Mouse (Mus musculus): Measurements from ENCODE around the gene Vps52. TPM values are rescaled to one million over a fixed set of nuclear protein-coding genes. Genes with fewer than 3 reads are reported as not detected.

The Vps52 gene
- polyA plus RNA-seq, 1 experiment from 2014 or later: 69.6 TPM

DNA sequence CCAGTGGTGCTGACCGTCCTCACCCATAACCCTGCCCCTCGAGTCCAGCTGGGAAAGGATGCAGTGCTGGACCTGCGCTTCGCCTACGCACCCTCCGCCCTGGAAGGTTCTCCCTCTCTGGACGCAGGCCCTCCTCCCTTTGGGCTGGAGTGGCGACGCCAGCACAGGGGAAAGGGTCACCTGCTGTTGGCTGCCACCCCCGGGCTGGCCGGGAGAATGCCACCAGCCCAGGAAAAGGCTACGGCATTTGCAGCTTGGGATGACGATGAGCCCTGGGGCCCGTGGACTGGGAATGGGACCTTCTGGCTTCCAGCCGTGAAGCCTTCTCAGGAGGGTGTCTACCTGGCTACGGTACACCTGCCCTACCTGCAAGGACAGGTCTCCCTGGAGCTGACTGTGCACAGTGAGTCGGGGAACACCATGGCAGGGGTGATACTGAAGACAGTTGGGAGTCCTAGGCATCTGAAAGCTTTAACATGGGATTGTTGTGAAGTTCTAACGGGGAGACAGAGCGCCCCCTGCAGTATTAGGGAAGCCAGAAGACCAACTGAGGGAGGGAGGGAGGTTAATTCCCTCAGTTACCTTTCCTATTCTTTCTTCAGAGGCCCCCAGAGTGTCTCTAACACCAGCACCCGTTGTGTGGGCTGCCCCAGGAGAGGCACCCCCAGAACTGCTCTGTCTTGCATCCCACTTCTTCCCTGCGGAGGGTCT, 30.1 kb upstream of the Vps52 start:
- 84% methylated on average over 21 of the region's 21 CpGs for WGBS
- Histone ChIP-seq H3K4me2 (no peak overlapping the region), H3K4me1 (replicated peaks) (peaks cover 28% of the 10 kb centered on the region), H3K36me3 (peaks cover 22% of the 10 kb centered on the region), H3K9ac (no peak overlapping the region), H3K27me3 (no peaks in the 10 kb centered on the region), H3K27ac (no peak overlapping the region), H3K9me3 (no peaks in the 10 kb centered on the region), H3K4me3 (no peak overlapping the region)
- ATAC-seq (ENCODE audit: low FRiP score): no peak

DNA sequence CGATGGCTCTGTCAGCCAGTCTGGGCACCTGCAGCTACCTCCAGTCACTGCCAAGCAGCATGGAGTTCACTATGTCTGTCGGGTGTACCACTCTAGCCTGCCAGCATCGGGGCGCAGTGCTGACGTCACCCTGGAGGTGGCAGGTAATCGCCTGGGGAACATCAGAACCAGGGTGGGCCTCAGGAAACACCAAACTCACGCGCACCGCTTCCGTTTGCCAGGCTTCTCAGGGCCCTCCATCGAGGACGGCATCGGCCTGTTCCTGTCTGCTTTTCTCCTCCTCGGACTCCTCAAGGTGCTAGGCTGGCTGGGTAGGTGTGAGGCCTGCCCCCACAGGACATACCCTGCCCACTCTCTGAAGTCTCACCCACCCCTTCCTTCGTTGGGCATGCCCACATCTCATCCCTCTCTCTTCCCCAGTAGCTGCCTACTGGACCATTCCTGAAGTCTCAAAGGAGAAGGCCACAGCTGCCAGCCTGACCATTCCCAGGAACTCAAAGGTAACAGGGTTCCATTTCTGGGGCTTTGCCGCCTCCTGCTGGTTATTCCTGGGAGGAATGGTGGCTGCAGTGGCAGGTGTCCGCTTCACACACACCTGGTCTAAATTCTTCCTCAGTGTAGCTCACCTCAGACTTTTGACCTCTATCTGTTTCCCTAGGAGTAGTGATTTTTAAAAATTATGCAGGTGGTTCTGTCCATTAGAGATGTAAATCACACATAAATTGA, 29.2 kb upstream of the Vps52 start:
- Histone ChIP-seq H3K4me3 (no peak overlapping the region), H3K27ac (no peak overlapping the region), H3K9ac (no peak overlapping the region), H3K4me1 (replicated peaks) (peaks cover 28% of the 10 kb centered on the region), H3K9me3 (no peaks in the 10 kb centered on the region), H3K4me2 (no peak overlapping the region), H3K27me3 (no peaks in the 10 kb centered on the region), H3K36me3 (peaks cover 22% of the 10 kb centered on the region)
- 80% methylated on average over 17 of the region's 17 CpGs for WGBS
- no peak for ATAC-seq (ENCODE audit: low FRiP score)

DNA sequence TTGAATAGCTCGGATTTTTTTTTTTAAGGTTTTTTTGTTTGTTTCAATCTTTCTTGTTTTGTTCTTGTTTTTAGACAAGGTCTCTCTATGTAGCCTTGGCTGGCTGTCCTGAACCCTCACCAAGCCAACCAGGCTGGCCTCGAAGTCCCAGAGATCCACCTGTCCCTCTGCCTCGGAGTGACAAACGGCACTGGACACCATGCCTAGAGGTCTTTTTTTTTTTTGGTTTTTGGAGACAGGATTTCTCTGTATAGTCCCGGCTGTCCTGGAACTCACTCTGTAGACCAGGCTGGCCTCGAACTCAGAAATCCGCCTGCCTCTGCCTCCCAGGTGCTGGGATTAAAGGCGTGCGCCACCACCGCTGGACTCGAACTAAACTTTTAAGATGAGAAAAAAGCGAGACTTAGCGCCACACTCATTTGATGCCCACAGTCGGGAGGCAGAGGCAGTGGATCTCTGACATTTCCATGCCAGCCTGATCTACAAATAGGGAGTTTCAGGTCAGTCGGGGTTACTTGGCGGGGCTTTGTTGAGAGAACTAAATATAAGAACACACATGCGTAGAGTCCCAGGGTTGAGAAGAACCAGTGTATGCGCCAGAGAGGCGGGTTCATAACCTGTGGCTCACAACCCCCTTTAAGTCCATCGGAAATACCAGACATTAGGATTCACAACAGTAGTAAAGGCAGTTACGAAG, 27.2 kb upstream of the Vps52 start:
- H3K27ac ChIP-seq: peak overlapping the region; percentile 76; the same call in 1 of the 2 replicates
- ATAC-seq (ENCODE audit: low FRiP score): no peak
- H3K9me3 ChIP-seq: no peaks in the 10 kb centered on the region
- H3K4me2 ChIP-seq: peak overlapping the region; percentile 99
- H3K4me3 ChIP-seq: peak overlapping the region; percentile 90
- no peaks in the 10 kb centered on the region for H3K27me3 ChIP-seq
- H3K4me1 ChIP-seq (replicated peaks): peaks cover 31% of the 10 kb centered on the region
- H3K36me3 ChIP-seq: peaks cover 35% of the 10 kb centered on the region
- H3K9ac ChIP-seq: peak overlapping the region; percentile 95
- 67% methylated on average over 21 of the region's 21 CpGs for WGBS

DNA sequence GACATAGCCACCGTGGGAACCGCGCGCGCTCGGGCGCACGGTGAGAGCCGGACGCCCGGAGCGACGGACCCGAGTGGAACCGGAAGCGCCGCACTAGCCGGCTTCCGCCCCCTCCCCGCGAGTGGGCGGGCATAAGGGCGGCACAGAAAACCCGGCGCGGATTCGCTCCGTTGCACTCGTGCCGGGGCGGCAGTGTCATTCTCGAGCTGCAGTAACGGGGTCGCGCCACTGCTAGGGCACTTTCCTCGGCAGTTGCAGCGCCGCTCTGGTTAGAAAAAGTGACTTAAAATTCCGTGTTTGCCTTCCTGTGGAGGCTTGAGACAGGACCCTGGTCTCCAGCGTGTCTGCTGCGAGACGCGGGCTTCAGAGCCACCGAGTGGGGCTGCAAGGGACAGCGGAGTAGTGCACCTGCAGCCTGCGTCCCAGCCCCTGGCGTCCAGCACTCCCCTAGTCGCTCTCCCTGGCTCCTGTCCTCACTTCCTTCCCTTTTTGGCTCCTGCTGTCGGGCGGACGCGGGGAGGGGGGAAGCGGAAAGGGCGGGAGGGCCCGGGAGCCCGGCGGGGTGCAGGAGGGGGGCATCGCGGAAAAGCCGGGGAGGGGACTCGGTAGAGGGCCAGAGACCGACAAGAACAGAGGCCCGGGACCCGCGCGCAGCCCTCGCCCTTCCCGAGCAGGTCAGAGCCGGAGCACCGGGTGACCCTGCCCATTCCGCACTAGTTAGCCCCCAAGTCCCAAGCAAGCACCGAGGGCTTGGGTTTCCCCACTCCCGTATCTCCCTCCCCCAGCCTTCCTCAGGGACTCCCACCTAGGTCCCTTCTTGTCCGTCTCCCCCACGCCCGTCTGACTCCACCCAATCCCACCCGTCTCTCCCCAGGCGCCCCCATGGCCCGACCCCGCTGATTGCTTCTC, 26.0 kb upstream of the Vps52 start, which contains the start of gene Rgl2:
Gene Rgl2, plus strand, starts transcription at position 173 of the 909 bp plus-strand sequence.
- Histone ChIP-seq H3K36me3 (peaks cover 46% of the 10 kb centered on the region), H3K27me3 (no peaks in the 10 kb centered on the region), H3K9me3 (no peaks in the 10 kb centered on the region), H3K27ac (peak within 1 kb of the TSS; percentile 97), H3K4me1 (replicated peaks) (peaks cover 31% of the 10 kb centered on the region), H3K4me2 (peak within 1 kb of the TSS; percentile 99), H3K4me3 (peak within 1 kb of the TSS; percentile 90), H3K9ac (peak within 1 kb of the TSS; percentile 95)
- under 1% methylated on average over 70 of the region's 80 CpGs for WGBS
- ATAC-seq (ENCODE audit: low FRiP score): peak; percentile 84

DNA sequence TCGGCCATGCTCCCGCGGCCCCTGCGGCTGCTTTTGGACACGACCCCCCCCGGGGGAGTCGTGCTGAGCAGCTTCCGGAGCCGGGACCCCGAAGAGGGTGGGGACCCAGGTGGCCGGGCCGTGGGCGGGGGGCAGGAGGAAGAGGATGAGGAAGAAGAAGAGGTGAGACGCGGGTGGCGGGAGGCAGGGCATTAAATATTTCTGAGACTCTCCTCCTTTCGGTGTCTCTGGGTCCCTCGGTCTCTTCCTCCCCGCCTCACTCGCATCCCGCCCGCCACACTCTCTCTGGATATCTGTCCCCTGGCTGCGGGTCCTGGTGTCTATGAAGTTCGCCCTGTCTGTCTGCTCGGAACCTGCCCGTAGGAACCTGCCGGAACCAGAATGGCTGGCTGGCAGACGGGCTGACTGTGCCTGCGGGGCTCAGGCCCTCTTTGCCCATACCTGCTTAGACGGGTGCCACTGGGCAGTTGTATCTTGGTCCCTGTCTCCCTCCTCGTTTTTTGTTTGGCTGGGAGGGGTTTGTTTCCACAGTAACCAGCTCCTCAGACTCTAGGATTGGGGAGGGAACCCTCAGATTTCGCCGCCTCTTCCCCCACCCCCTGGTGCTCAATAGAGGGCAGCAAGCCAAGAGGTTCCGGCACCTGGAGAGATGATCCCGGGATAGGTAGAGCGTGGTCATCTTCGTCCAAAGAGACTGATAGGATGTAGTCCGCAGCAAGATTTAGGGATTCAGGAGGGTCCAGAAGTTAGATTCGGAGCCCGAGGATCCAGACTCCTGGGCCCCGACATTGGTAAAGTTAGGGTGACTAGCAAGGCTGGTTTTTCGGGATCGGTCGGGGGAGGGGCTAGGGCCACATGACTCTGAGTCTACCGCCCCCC, 25.1 kb upstream of the Vps52 start:
- H3K36me3 ChIP-seq: peaks cover 48% of the 10 kb centered on the region
- peak overlapping the region; percentile 99 for H3K4me2 ChIP-seq
- peak overlapping the region; percentile 90 for H3K4me3 ChIP-seq
- H3K27ac ChIP-seq: peak overlapping the region; percentile 97
- under 1% methylated on average over 45 of the region's 45 CpGs for WGBS
- H3K4me1 ChIP-seq (replicated peaks): peaks cover 31% of the 10 kb centered on the region
- H3K27me3 ChIP-seq: no peaks in the 10 kb centered on the region
- H3K9me3 ChIP-seq: no peaks in the 10 kb centered on the region
- peak overlapping the region; percentile 95 for H3K9ac ChIP-seq
- 0 out of 2 replicates have a peak, but pooled peaks have one; percentile 4 for ATAC-seq (ENCODE audit: low FRiP score)

DNA sequence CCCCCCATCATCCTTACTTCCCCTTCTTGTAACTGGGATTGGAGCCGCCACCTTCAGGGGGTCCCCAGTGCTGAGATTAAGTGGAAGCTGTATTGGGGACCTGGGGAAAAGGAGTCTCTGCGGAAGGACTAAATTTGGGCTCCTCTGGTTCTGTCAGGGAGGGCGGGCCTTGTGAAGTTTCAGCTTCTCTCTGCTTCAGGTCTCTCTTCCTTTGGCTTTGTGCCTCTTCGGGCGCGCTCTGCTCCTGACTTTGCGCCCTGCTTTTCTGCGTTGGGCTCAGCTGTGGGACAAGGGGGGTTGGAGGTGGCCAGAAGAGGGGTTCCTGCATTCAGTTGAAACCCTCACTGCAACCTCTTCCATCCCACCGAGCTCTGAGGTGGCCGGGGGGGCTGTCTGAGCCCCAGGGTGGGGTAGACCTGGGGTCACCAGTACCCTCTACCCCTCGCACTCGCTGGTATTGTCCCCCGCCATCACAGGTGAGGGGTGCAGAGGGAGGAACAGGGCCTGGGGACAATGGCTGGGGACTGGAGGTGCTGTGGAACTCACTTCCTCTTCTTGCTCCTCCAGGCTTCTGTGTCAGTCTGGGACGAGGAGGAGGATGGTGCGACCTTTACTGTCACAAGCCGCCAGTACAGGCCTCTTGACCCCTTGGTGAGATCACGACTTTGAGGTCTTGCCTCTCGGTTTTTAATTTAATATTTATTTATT, 24.3 kb upstream of the Vps52 start:
- Histone ChIP-seq H3K4me3 (peak overlapping the region; percentile 90), H3K4me1 (replicated peaks) (peaks cover 31% of the 10 kb centered on the region), H3K27ac (no peak overlapping the region), H3K9ac (peak overlapping the region; percentile 95), H3K36me3 (peaks cover 49% of the 10 kb centered on the region), H3K27me3 (no peaks in the 10 kb centered on the region), H3K4me2 (peak overlapping the region; percentile 99), H3K9me3 (no peaks in the 10 kb centered on the region)
- 37% methylated on average over 18 of the region's 18 CpGs for WGBS
- ATAC-seq (ENCODE audit: low FRiP score): no peak

DNA sequence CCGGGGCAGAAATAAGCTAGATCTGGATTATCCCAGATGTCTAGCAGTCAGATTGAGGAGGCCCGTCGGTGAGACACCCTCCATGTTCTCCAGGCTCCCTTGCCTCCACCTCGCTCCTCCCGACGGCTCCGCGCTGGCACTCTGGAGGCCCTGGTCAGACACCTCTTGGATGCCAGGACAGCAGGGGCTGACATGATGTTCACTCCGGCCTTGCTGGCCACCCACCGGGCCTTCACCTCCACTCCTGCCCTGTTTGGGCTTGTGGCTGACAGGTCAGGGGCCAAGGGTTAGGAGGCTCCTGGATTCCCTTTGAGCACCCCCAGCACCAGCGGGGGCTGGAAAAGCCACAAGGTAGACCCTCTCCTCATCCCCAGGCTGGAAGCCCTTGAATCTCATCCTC, 23.7 kb upstream of the Vps52 start:
- Histone ChIP-seq H3K9me3 (no peaks in the 10 kb centered on the region), H3K4me3 (no peak overlapping the region), H3K9ac (no peak overlapping the region), H3K27ac (no peak overlapping the region), H3K36me3 (peaks cover 49% of the 10 kb centered on the region), H3K4me1 (replicated peaks) (peaks cover 31% of the 10 kb centered on the region), H3K27me3 (no peaks in the 10 kb centered on the region), H3K4me2 (no peak overlapping the region)
- ATAC-seq (ENCODE audit: low FRiP score): no peak
- 93% methylated on average over 11 of the region's 11 CpGs for WGBS

DNA sequence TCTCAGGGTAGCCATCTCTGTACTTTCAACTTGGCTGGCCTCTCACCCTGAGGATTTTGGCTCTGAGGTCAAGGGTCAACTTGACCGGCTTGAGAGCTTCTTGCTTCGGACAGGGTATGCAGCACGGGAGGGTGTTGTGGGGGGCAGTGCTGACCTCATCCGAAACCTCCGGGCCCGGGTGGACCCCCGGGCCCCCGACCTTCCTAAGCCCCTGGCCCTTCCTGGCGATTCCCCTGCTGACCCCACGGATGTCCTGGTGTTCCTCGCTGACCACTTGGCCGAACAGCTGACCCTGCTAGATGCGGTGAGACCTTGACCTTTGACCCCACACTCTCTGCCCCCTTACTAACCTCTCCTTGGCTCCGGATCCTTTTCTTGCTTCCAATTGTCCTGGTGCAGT, 23.2 kb upstream of the Vps52 start:
- no peak overlapping the region for H3K27ac ChIP-seq
- H3K4me2 ChIP-seq: no peak overlapping the region
- no peak overlapping the region for H3K4me3 ChIP-seq
- H3K27me3 ChIP-seq: no peaks in the 10 kb centered on the region
- peaks cover 30% of the 10 kb centered on the region for H3K4me1 ChIP-seq (replicated peaks)
- no peak for ATAC-seq (ENCODE audit: low FRiP score)
- no peak overlapping the region for H3K9ac ChIP-seq
- no peaks in the 10 kb centered on the region for H3K9me3 ChIP-seq
- H3K36me3 ChIP-seq: peaks cover 54% of the 10 kb centered on the region
- 88% methylated on average over 14 of the region's 14 CpGs for WGBS

DNA sequence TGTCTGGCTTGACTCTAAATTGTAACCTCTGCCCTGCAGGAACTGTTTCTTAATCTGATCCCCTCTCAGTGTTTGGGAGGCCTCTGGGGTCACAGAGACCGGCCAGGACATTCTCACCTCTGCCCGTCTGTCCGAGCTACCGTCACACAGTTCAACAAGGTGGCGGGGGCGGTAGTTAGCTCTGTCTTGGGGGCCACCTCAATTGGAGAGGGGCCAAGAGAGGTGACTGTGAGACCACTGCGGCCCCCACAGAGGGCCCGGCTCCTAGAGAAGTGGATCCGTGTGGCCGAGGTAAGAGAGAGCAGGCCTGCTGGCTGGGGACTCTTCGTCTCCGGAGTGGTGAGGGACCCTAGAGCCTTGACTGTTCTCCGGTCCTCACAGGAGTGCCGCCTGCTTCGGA, 22.6 kb upstream of the Vps52 start:
- Histone ChIP-seq H3K27me3 (no peaks in the 10 kb centered on the region), H3K9ac (no peak overlapping the region), H3K9me3 (no peaks in the 10 kb centered on the region), H3K4me1 (replicated peaks) (peaks cover 25% of the 10 kb centered on the region), H3K4me2 (no peak overlapping the region), H3K27ac (no peak overlapping the region), H3K4me3 (no peak overlapping the region), H3K36me3 (peaks cover 53% of the 10 kb centered on the region)
- 91% methylated on average over 15 of the region's 15 CpGs for WGBS
- ATAC-seq (ENCODE audit: low FRiP score): no peak

DNA sequence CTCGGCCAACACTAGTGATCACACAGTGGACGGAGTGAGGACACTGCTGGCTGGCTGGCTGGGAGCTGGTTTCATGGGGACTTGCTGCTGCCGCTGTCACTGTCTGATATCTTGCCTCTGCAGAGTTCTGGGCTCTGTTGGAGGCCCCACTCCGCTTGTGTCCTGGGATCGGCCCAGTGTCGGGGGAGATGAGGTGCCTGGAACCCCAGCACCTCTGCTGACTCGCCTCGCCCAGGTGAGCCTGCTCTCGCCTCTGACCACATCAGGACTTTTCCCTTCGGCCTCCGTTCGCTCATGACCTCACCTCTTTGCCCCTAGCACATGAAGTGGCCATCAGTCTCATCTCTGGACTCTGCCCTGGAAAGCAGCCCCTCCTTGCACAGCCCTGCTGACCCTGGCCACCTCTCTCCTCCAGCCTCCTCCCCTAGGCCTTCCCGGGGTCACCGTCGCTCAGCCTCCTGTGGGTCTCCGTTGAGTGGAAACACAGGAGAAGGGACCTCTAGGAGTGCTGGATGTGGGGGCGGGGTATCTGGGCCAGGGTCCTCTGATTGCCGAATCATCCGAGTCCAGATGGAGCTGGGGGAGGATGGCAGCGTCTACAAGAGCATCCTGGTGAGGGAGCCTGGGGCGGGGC, 20.1 kb upstream of the Vps52 start:
- Histone ChIP-seq H3K9ac (no peak overlapping the region), H3K36me3 (peaks cover 61% of the 10 kb centered on the region), H3K27me3 (no peaks in the 10 kb centered on the region), H3K27ac (no peak overlapping the region), H3K4me1 (replicated peaks) (peaks cover 25% of the 10 kb centered on the region), H3K4me3 (no peak overlapping the region), H3K9me3 (no peaks in the 10 kb centered on the region), H3K4me2 (no peak overlapping the region)
- ATAC-seq (ENCODE audit: low FRiP score): no peak
- 88% methylated on average over 21 of the region's 21 CpGs for WGBS

Data from hindbrain, embryonic 13.5 days (tissue).